15 mouse cellular contexts compared by ENCODE assay signal in genomic region chr11:43992011-43992471, GRCm38 (mm10).
DNase-seq lines count a peak whose midpoint lies in the region; ATAC-seq lines count a peak whose summit lies in the region.
"Had no signal": no experiment of that assay in that cellular context is flagged by ENCODE, and none has a peak within 500 bp of the region (broad histone marks: within the 10 kb centered on the region; RNA-seq: fewer than 3 reads in every experiment).

No protein-coding gene starts in this region.

- DNase-seq in adrenal gland, adult 2 months: peak; percentile 7
- DNase-seq in adrenal gland, postnatal 25 days: no peak
- DNase-seq in limb, embryonic 10.5 days (ENCODE audit: low spot score): no peak
- peak; percentile 30 for DNase-seq in mesoderm, embryonic 11.5 days (ENCODE audit: low read depth, low spot score)
- DNase-seq in neural tube, embryonic 10.5 days (ENCODE audit: extremely low spot score, low spot score): no peak
- DNase-seq: adrenal gland, postnatal 10 days; right cerebral cortex, postnatal 25 days had no signal

- H3K9me3 ChIP-seq in limb, embryonic 12.5 days: no peaks in the 10 kb centered on the region
- no peaks in the 10 kb centered on the region for H3K9me3 ChIP-seq in limb, embryonic 10.5 days (replicated peaks)
- H3K9me3 ChIP-seq in embryonic facial prominence, embryonic 15.5 days (replicated peaks): no peaks in the 10 kb centered on the region
- H3K9me3 ChIP-seq: heart, embryonic 15.5 days; intestine, embryonic 15.5 days; liver, embryonic 15.5 days; neural tube, embryonic 15.5 days had no signal

- no peak overlapping the region for H3K4me2 ChIP-seq in limb, embryonic 12.5 days
- no peak overlapping the region for H3K4me2 ChIP-seq in embryonic facial prominence, embryonic 15.5 days (replicated peaks)
- H3K4me2 ChIP-seq: heart, embryonic 15.5 days; intestine, embryonic 15.5 days; liver, embryonic 15.5 days; midbrain, embryonic 11.5 days; neural tube, embryonic 15.5 days had no signal

- no peaks in the 10 kb centered on the region for H3K27me3 ChIP-seq in limb, embryonic 12.5 days
- no peaks in the 10 kb centered on the region for H3K27me3 ChIP-seq in limb, embryonic 10.5 days (ENCODE audit: low read depth, poor library complexity, severe bottlenecking)
- H3K27me3 ChIP-seq in embryonic facial prominence, embryonic 15.5 days: no peaks in the 10 kb centered on the region
- H3K27me3 ChIP-seq: heart, embryonic 15.5 days; intestine, embryonic 15.5 days; liver, embryonic 15.5 days; neural tube, embryonic 15.5 days had no signal

- whole genome bisulfite sequencing in limb, embryonic 12.5 days: 27% methylated on average over 6 of the region's 6 CpGs
- WGBS in limb, embryonic 10.5 days: 50% methylated on average over 6 of the region's 6 CpGs
- 25% methylated on average over 6 of the region's 6 CpGs for WGBS in embryonic facial prominence, embryonic 15.5 days

- ATAC-seq in limb, embryonic 12.5 days (ENCODE audit: insufficient number of reproducible peaks, insufficient read depth, low FRiP score, low TSS enrichment, low read depth): no peak
- ATAC-seq in embryonic facial prominence, embryonic 15.5 days (ENCODE audit: insufficient number of reproducible peaks, low FRiP score, low TSS enrichment, low read depth): 0 out of 2 replicates have a peak, but pooled peaks have one; percentile 51
- no peak for ATAC-seq in erythroblast, adult 5-6 weeks (replicated peaks; ENCODE audit: low FRiP score, poor library complexity, severe bottlenecking)
- ATAC-seq: intestine, embryonic 15.5 days had no signal

- peaks cover 13% of the 10 kb centered on the region for H3K4me1 ChIP-seq in limb, embryonic 12.5 days (replicated peaks)
- H3K4me1 ChIP-seq in limb, embryonic 10.5 days: peaks cover 8% of the 10 kb centered on the region; the same call in 1 of the 2 replicates
- peaks cover 9% of the 10 kb centered on the region; the same call in 1 of the 2 replicates for H3K4me1 ChIP-seq in embryonic facial prominence, embryonic 15.5 days
- H3K4me1 ChIP-seq: heart, embryonic 15.5 days; intestine, embryonic 15.5 days; liver, embryonic 15.5 days; neural tube, embryonic 15.5 days had no signal

- no peak overlapping the region for H3K4me3 ChIP-seq in limb, embryonic 12.5 days (replicated peaks)
- no peak overlapping the region for H3K4me3 ChIP-seq in limb, embryonic 10.5 days
- no peak overlapping the region for H3K4me3 ChIP-seq in embryonic facial prominence, embryonic 15.5 days (replicated peaks)
- H3K4me3 ChIP-seq: heart, embryonic 15.5 days; intestine, embryonic 15.5 days; liver, embryonic 15.5 days; neural tube, embryonic 15.5 days had no signal

- H3K27ac ChIP-seq in limb, embryonic 12.5 days: 0 out of 2 replicates have a peak overlapping the region, but pooled peaks have one; percentile 29
- H3K27ac ChIP-seq in limb, embryonic 10.5 days: no peak overlapping the region
- H3K27ac ChIP-seq in embryonic facial prominence, embryonic 15.5 days (replicated peaks): no peak overlapping the region
- H3K27ac ChIP-seq: heart, embryonic 15.5 days; intestine, embryonic 15.5 days; liver, embryonic 15.5 days; neural tube, embryonic 15.5 days had no signal

- no peak overlapping the region for H3K9ac ChIP-seq in limb, embryonic 12.5 days (replicated peaks)
- H3K9ac ChIP-seq in embryonic facial prominence, embryonic 15.5 days: no peak overlapping the region
- H3K9ac ChIP-seq: heart, embryonic 15.5 days; intestine, embryonic 15.5 days; liver, embryonic 15.5 days; neural tube, embryonic 15.5 days had no signal

- H3K36me3 ChIP-seq in limb, embryonic 12.5 days: no peaks in the 10 kb centered on the region
- no peaks in the 10 kb centered on the region for H3K36me3 ChIP-seq in limb, embryonic 10.5 days
- no peaks in the 10 kb centered on the region for H3K36me3 ChIP-seq in embryonic facial prominence, embryonic 15.5 days
- H3K36me3 ChIP-seq: heart, embryonic 15.5 days; intestine, embryonic 15.5 days; liver, embryonic 15.5 days; neural tube, embryonic 15.5 days had no signal

Comparison
In these comparisons a context has a peak if more than half of its experiments do, and no peak if none do; other contexts are left out.
1. DNase-seq: peak in adrenal gland, adult 2 months (single experiment) and mesoderm, embryonic 11.5 days (single experiment); none in adrenal gland, postnatal 25 days (single experiment), limb, embryonic 10.5 days (single experiment) and neural tube, embryonic 10.5 days (single experiment).